ENCODE assay signal across 23 mouse cellular contexts in the genomic region with DNA sequence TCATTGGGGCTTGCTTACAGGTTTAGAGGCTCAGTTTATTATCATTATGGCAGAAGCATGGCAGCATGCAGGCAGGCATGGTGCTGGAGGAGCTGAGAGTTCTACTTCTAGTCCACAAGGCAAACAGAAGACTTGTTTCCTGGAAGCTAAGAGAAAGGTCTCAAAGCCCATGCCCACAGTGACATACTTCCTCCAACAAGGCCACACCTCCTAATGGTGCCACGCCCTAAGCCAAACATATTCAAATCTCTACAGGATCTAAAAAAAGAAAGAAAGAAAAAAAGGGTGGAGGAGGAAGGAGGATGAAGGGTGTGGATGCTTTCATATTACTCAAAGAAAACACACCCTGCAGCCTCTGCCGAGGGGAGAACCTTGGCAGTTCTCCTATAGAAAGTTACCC.
A peak's percentile ranks its signal among the peaks of the same experiment; 100 is the strongest.
DNase-seq lines count a peak whose midpoint lies in the region; ATAC-seq and TF ChIP-seq lines count a peak whose summit lies in the region.
"Had no signal": no experiment of that assay in that cellular context is flagged by ENCODE, and none has a peak within 500 bp of the region (broad histone marks: within the 10 kb centered on the region; RNA-seq: fewer than 3 reads in every experiment).

No protein-coding gene starts in this region.

- 0 out of 2 replicates have a peak, but pooled peaks have one; percentile 6 for TF ChIP-seq EP300 in ES-Bruce4 (IDR thresholded peaks at IDR 0.05; ENCODE audit: insufficient read depth, low read depth, low read length)

- no peaks in the 10 kb centered on the region for H3K79me2 ChIP-seq in myocyte (ENCODE audit: control insufficient read depth, insufficient read depth)

- H3K4me3 ChIP-seq in ES-Bruce4 (ENCODE audit: low read depth, low read length) (peak overlapping the region; percentile 73), myocyte (no peak overlapping the region)
- H3K4me3 ChIP-seq in forebrain, embryonic 16.5 days (replicated peaks; ENCODE audit: low read length), result no peak overlapping the region
- no peak overlapping the region for H3K4me3 ChIP-seq in neural tube, embryonic 15.5 days (replicated peaks)
- H3K4me3 ChIP-seq in heart, embryonic 10.5 days, result no peak overlapping the region
- H3K4me3 ChIP-seq: embryonic facial prominence, embryonic 12.5 days; forebrain, embryonic 15.5 days; hindbrain, embryonic 12.5 days; lung, embryonic 15.5 days; midbrain, embryonic 12.5 days had no signal

- peak; percentile 36 for DNase-seq in CD4-positive, CD25-positive, alpha-beta regulatory T cell, adult 2 months (ENCODE audit: low read depth, low spot score)
- DNase-seq in cerebellum, adult 9-11 months, result no peak
- DNase-seq in heart, embryonic 10.5 days (ENCODE audit: low spot score), result no peak
- DNase-seq: cerebellum, adult 2 months; heart, postnatal 10 days; kidney, adult 11 months; layer of hippocampus, postnatal 36 days; right cerebral cortex, postnatal 4 days; thymus, postnatal 4 days had no signal

- TF ChIP-seq POLR2A in ES-Bruce4 (IDR thresholded peaks at IDR 0.05; ENCODE audit: insufficient read depth, low read length) (no peak), myocyte (IDR thresholded peaks at IDR 0.05; ENCODE audit: insufficient read length, low read depth) (no peak)

- no peak overlapping the region for H3ac ChIP-seq in myocyte (ENCODE audit: control insufficient read depth, insufficient read length)

- peaks cover 1% of the 10 kb centered on the region for H3K4me1 ChIP-seq in ES-Bruce4 (ENCODE audit: control insufficient read depth, insufficient read depth, low read length)
- peaks cover 8% of the 10 kb centered on the region for H3K4me1 ChIP-seq in forebrain, embryonic 16.5 days (replicated peaks; ENCODE audit: control insufficient read depth, insufficient read depth, low read length)
- H3K4me1 ChIP-seq in neural tube, embryonic 15.5 days, result peaks cover 4% of the 10 kb centered on the region; the same call in 1 of the 2 replicates
- no peaks in the 10 kb centered on the region for H3K4me1 ChIP-seq in heart, embryonic 10.5 days
- H3K4me1 ChIP-seq: embryonic facial prominence, embryonic 12.5 days; hindbrain, embryonic 12.5 days; lung, embryonic 15.5 days had no signal

- peak overlapping the region; percentile 93 for H3K27ac ChIP-seq in ES-Bruce4 (ENCODE audit: insufficient read depth, low read length)
- H3K27ac ChIP-seq in forebrain, embryonic 16.5 days (ENCODE audit: low read length), result no peak overlapping the region
- H3K27ac ChIP-seq in neural tube, embryonic 15.5 days (replicated peaks), result no peak overlapping the region
- H3K27ac ChIP-seq in heart, embryonic 10.5 days, result no peak overlapping the region
- H3K27ac ChIP-seq: embryonic facial prominence, embryonic 12.5 days; forebrain, embryonic 15.5 days; hindbrain, embryonic 12.5 days; kidney, postnatal 0 days; liver, embryonic 14.5 days; lung, embryonic 15.5 days; midbrain, embryonic 12.5 days had no signal

- WGBS in forebrain, embryonic 16.5 days, result 89% methylated on average over 2 of the region's 2 CpGs
- WGBS in neural tube, embryonic 15.5 days, result 85% methylated on average over 2 of the region's 2 CpGs
- 80% methylated on average over 2 of the region's 2 CpGs for WGBS in heart, embryonic 10.5 days

- ATAC-seq in activated CD4-positive, CD25-positive, alpha-beta regulatory T cell, adult 4 months, result peak; percentile 43
- no peak for ATAC-seq in forebrain, embryonic 16.5 days
- no peak for ATAC-seq in neural tube, embryonic 15.5 days (ENCODE audit: low FRiP score)
- ATAC-seq: forebrain, embryonic 15.5 days; Patski had no signal

- H3K36me3 ChIP-seq in ES-Bruce4 (ENCODE audit: control insufficient read depth, insufficient read depth, low read length, poor library complexity, severe bottlenecking) (no peaks in the 10 kb centered on the region), myocyte (ENCODE audit: control insufficient read depth, insufficient read depth) (no peaks in the 10 kb centered on the region)
- no peaks in the 10 kb centered on the region for H3K36me3 ChIP-seq in forebrain, embryonic 16.5 days (ENCODE audit: control insufficient read depth, insufficient read depth)
- no peaks in the 10 kb centered on the region for H3K36me3 ChIP-seq in neural tube, embryonic 15.5 days
- no peaks in the 10 kb centered on the region for H3K36me3 ChIP-seq in heart, embryonic 10.5 days
- H3K36me3 ChIP-seq: embryonic facial prominence, embryonic 12.5 days; forebrain, embryonic 15.5 days; hindbrain, embryonic 12.5 days; lung, embryonic 15.5 days; midbrain, embryonic 12.5 days had no signal

- H3K9ac ChIP-seq in ES-Bruce4 (ENCODE audit: low read depth, poor library complexity, severe bottlenecking), result peak overlapping the region; percentile 54
- no peak overlapping the region for H3K9ac ChIP-seq in forebrain, embryonic 16.5 days (replicated peaks; ENCODE audit: low read depth, low read length)
- no peak overlapping the region for H3K9ac ChIP-seq in neural tube, embryonic 15.5 days (replicated peaks)
- H3K9ac ChIP-seq: embryonic facial prominence, embryonic 12.5 days; forebrain, embryonic 15.5 days; hindbrain, embryonic 12.5 days; liver, embryonic 14.5 days; lung, embryonic 15.5 days; midbrain, embryonic 12.5 days had no signal

- H3K4me2 ChIP-seq in myocyte (ENCODE audit: low read depth), result peak overlapping the region; percentile 12
- no peak overlapping the region for H3K4me2 ChIP-seq in forebrain, embryonic 16.5 days (ENCODE audit: low read length)
- H3K4me2 ChIP-seq in neural tube, embryonic 15.5 days, result no peak overlapping the region
- H3K4me2 ChIP-seq: embryonic facial prominence, embryonic 12.5 days; forebrain, embryonic 15.5 days; heart, embryonic 11.5 days; hindbrain, embryonic 12.5 days; lung, embryonic 15.5 days; midbrain, embryonic 12.5 days had no signal

- TF ChIP-seq CTCF in ES-Bruce4 (IDR thresholded peaks at IDR 0.05; ENCODE audit: low read depth, low read length), result no peak

- no peaks in the 10 kb centered on the region for H3K9me3 ChIP-seq in ES-Bruce4 (replicated peaks; ENCODE audit: control insufficient read depth, insufficient read depth, low read length, poor library complexity, severe bottlenecking)
- no peaks in the 10 kb centered on the region for H3K9me3 ChIP-seq in forebrain, embryonic 16.5 days (ENCODE audit: control insufficient read depth, low read length)
- no peaks in the 10 kb centered on the region for H3K9me3 ChIP-seq in neural tube, embryonic 15.5 days (replicated peaks)
- H3K9me3 ChIP-seq in heart, embryonic 10.5 days, result no peaks in the 10 kb centered on the region
- H3K9me3 ChIP-seq: embryonic facial prominence, embryonic 12.5 days; forebrain, embryonic 15.5 days; hindbrain, embryonic 12.5 days; lung, embryonic 15.5 days; midbrain, embryonic 12.5 days had no signal

- H3K27me3 ChIP-seq in ES-Bruce4 (ENCODE audit: control insufficient read depth, insufficient read depth, low read length, poor library complexity, severe bottlenecking), result no peaks in the 10 kb centered on the region
- H3K27me3 ChIP-seq in myocyte (ENCODE audit: control insufficient read depth, insufficient read depth, insufficient read length), result peaks cover 5% of the 10 kb centered on the region
- H3K27me3 ChIP-seq in forebrain, embryonic 16.5 days (replicated peaks; ENCODE audit: control insufficient read depth, insufficient read depth, low read length), result no peaks in the 10 kb centered on the region
- H3K27me3 ChIP-seq in neural tube, embryonic 15.5 days (replicated peaks), result no peaks in the 10 kb centered on the region
- no peaks in the 10 kb centered on the region for H3K27me3 ChIP-seq in heart, embryonic 10.5 days (ENCODE audit: insufficient read depth, poor library complexity, severe bottlenecking)
- H3K27me3 ChIP-seq: forebrain, embryonic 15.5 days; hindbrain, embryonic 12.5 days; lung, embryonic 15.5 days had no signal

TF ChIP-seq in myocyte, 11 proteins besides CTCF, POLR2A, EP300 and RAD21:
- TF ChIP-seq MYOG (IDR thresholded peaks at IDR 0.05; ENCODE audit: control insufficient read depth in 1 of 3, insufficient read depth in 1 of 3, insufficient read length in 2 of 3, low read depth in 2 of 3) (no peak), CEBPB (IDR thresholded peaks at IDR 0.05; ENCODE audit: insufficient read depth, poor library complexity, severe bottlenecking) (no peak), TCF3 (IDR thresholded peaks at IDR 0.05; ENCODE audit: insufficient read length, low read depth) (no peak)
